27 mouse cellular contexts compared by ENCODE assay signal in genomic region chr15:38597458-38597857, GRCm38 (mm10).
DNase-seq lines count a peak whose midpoint lies in the region; ATAC-seq lines count a peak whose summit lies in the region.
"Had no signal": no experiment of that assay in that cellular context is flagged by ENCODE, and none has a peak within 500 bp of the region (broad histone marks: within the 10 kb centered on the region; RNA-seq: fewer than 3 reads in every experiment).

No protein-coding gene starts in this region.

- no peaks in the 10 kb centered on the region for H3K36me3 ChIP-seq in heart, embryonic 10.5 days
- H3K36me3 ChIP-seq in heart, embryonic 13.5 days, result peaks cover 5% of the 10 kb centered on the region; the same call in 1 of the 2 replicates
- H3K36me3 ChIP-seq in heart, embryonic 16.5 days (ENCODE audit: control insufficient read depth, insufficient read depth), result no peaks in the 10 kb centered on the region
- H3K36me3 ChIP-seq: forebrain, embryonic 10.5 days; G1E; hindbrain, embryonic 10.5 days; hindbrain, embryonic 13.5 days had no signal

- no peak for ATAC-seq in heart, embryonic 13.5 days (ENCODE audit: extremely low read depth, insufficient number of reproducible peaks, low FRiP score, low TSS enrichment)
- peak; percentile 45; the same call in 1 of the 2 replicates for ATAC-seq in heart, embryonic 16.5 days (replicated peaks; ENCODE audit: extremely low read depth, insufficient read depth, low FRiP score)
- ATAC-seq: forebrain, embryonic 13.5 days; forebrain, embryonic 16.5 days; hindbrain, postnatal 0 days; inflammation-experienced regulatory T-cells, adult 6 months; intestine, embryonic 16.5 days; Patski had no signal

- peaks cover 32% of the 10 kb centered on the region for H3K4me1 ChIP-seq in heart, embryonic 10.5 days
- peaks cover 66% of the 10 kb centered on the region for H3K4me1 ChIP-seq in heart, embryonic 13.5 days
- peaks cover 45% of the 10 kb centered on the region for H3K4me1 ChIP-seq in heart, embryonic 16.5 days (ENCODE audit: control insufficient read depth, insufficient read depth, low read length)
- H3K4me1 ChIP-seq: forebrain, embryonic 10.5 days; forebrain, embryonic 13.5 days; hindbrain, embryonic 10.5 days; hindbrain, embryonic 13.5 days had no signal

- no peaks in the 10 kb centered on the region; the same call in 1 of the 2 replicates for H3K9me3 ChIP-seq in heart, embryonic 10.5 days
- H3K9me3 ChIP-seq in heart, embryonic 13.5 days, result peaks cover 10% of the 10 kb centered on the region
- H3K9me3 ChIP-seq in heart, embryonic 16.5 days (replicated peaks; ENCODE audit: control insufficient read depth, low read length), result 0 out of 2 replicates have a peak, but pooled peaks cover 2% of the 10 kb centered on the region
- H3K9me3 ChIP-seq: forebrain, embryonic 10.5 days; forebrain, embryonic 13.5 days; G1E; hindbrain, embryonic 10.5 days; hindbrain, embryonic 13.5 days had no signal

- peak overlapping the region; percentile 62 for H3K9ac ChIP-seq in heart, embryonic 13.5 days
- H3K9ac ChIP-seq in heart, embryonic 16.5 days (ENCODE audit: low read length), result 0 out of 2 replicates have a peak overlapping the region, but pooled peaks have one; percentile 21
- H3K9ac ChIP-seq: forebrain, embryonic 13.5 days; hindbrain, embryonic 13.5 days had no signal

- 17% methylated on average over 3 of the region's 3 CpGs for WGBS in heart, embryonic 10.5 days
- WGBS in heart, embryonic 13.5 days, result 10% methylated on average over 3 of the region's 3 CpGs
- 28% methylated on average over 3 of the region's 3 CpGs for WGBS in heart, embryonic 16.5 days

- intact Hi-C loops in heart, postnatal 36 days (cut with DNase I), result no loop called here
- intact Hi-C loops in heart, postnatal 25 days (cut with DNase I), result no loop called here

- peak overlapping the region; percentile 86 for H3K27ac ChIP-seq in heart, embryonic 10.5 days
- peak overlapping the region; percentile 94 for H3K27ac ChIP-seq in heart, embryonic 13.5 days (replicated peaks)
- H3K27ac ChIP-seq in heart, embryonic 16.5 days (ENCODE audit: low read length), result peak overlapping the region; percentile 94
- H3K27ac ChIP-seq: forebrain, embryonic 10.5 days; forebrain, embryonic 13.5 days; hindbrain, embryonic 10.5 days; hindbrain, embryonic 13.5 days; hindbrain, postnatal 0 days had no signal

- H3K4me2 ChIP-seq in heart, embryonic 13.5 days, result peak overlapping the region; percentile 38
- peak overlapping the region; percentile 32; the same call in 1 of the 2 replicates for H3K4me2 ChIP-seq in heart, embryonic 16.5 days (ENCODE audit: low read depth, low read length)
- H3K4me2 ChIP-seq: forebrain, embryonic 13.5 days; hindbrain, embryonic 13.5 days had no signal

- no peak overlapping the region for H3K4me3 ChIP-seq in heart, embryonic 10.5 days
- no peak overlapping the region for H3K4me3 ChIP-seq in heart, embryonic 13.5 days
- no peak overlapping the region for H3K4me3 ChIP-seq in heart, embryonic 16.5 days (ENCODE audit: low read length)
- H3K4me3 ChIP-seq: forebrain, embryonic 10.5 days; forebrain, embryonic 13.5 days; hindbrain, embryonic 10.5 days; hindbrain, embryonic 13.5 days had no signal

- no peak for DNase-seq in heart, embryonic 10.5 days (ENCODE audit: low spot score)
- DNase-seq in heart, postnatal 36 days, result no peak
- DNase-seq in heart, postnatal 25 days (ENCODE audit: low spot score), result no peak
- no peak for DNase-seq in heart, adult 8-10 months (ENCODE audit: low spot score)
- DNase-seq: adrenal gland, postnatal 10 days; adrenal gland, postnatal 36 days; B cell, adult 2 months; cerebellum, adult 18-20 months; cerebellum, adult 9-10 months; cerebellum, postnatal 14 days; gastrocnemius, postnatal 10 days; gastrocnemius, postnatal 36 days; kidney, adult 18-20 months; kidney, adult 9 months had no signal

- H3K27me3 ChIP-seq in heart, embryonic 10.5 days (ENCODE audit: insufficient read depth, poor library complexity, severe bottlenecking), result no peaks in the 10 kb centered on the region
- no peaks in the 10 kb centered on the region for H3K27me3 ChIP-seq in heart, embryonic 13.5 days (replicated peaks)
- H3K27me3 ChIP-seq in heart, embryonic 16.5 days (ENCODE audit: control insufficient read depth, insufficient read depth, low read length), result no peaks in the 10 kb centered on the region
- H3K27me3 ChIP-seq: CH12.LX; forebrain, embryonic 13.5 days; hindbrain, embryonic 13.5 days; Patski had no signal
